Mouse (Mus musculus): Measurements from ENCODE around the gene Sept1. TPM values are rescaled to one million over a fixed set of nuclear protein-coding genes. Genes with fewer than 3 reads are reported as not detected.

The Sept1 gene
- polyA plus RNA-seq, 1 experiment from 2014 or later = 28.3 TPM

DNA sequence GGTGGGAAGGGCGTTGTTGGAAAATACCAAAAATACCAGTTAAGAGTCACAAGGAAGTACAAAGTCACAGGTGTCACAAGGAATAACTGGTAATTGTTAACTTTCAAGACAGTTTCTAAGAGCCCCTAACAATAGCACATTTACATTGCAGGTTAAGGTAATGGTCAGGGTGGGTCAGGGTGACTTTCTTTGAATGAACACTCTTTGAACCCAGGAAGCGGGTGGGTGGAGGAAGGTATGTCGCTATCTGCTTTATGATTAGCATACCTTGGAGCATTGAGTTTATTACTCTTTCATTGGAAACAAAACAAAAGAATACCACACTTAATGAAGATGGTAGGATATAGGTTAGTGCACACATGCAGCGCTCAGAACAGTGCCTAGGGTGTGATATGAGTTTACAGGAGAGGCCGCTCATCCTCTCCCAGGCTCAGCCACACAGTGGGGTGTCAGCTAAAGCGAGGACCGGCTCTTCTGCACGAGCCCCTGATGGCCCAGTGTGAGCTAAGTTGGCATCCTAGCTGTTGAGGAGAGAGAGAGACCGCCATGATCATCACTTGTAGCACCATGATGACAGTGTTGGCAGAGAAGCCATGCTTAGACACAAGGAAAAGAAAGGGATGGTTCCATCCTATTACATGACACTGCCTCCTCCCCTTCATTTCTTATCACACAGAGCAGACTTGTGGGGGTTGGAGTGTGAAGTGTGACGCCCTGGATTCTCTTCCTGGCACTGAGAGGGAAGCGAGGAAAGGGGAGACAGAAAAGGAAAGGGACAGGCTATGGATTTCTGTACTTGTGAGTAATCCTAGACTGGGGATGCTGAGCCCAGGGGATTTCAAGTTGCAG lies 7.6 kb downstream of the Sept1 start:
- Histone ChIP-seq H3K36me3 (peaks cover 16% of the 10 kb centered on the region), H3K27me3 (no peaks in the 10 kb centered on the region), H3K4me3 (replicated peaks) (no peak overlapping the region), H3K4me2 (replicated peaks) (no peak overlapping the region), H3K4me1 (replicated peaks) (peaks cover 10% of the 10 kb centered on the region), H3K9ac (replicated peaks) (no peak overlapping the region), H3K9me3 (no peaks in the 10 kb centered on the region), H3K27ac (no peak overlapping the region)
- no peak for ATAC-seq
- 92% methylated on average over 11 of the region's 11 CpGs for WGBS

DNA sequence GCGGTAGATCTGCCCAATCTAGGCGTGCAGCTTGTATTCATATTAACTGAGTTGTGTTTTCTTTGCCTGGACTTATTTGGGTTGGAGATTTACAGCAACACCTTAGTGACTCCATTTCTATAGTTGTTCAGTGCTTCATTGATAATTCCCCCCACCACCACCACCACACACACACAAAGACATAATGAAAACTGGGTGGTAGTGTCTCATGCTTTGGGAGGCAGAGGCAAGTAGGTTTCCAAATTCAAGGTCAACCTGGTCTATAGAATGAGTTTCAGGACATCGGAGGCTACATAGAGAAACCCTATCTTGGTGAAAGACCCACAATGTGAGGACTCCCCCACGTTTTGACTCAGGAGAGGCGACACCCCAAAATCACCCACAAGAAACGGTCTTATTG lies 8.3 kb downstream of the Sept1 start:
- 94% methylated on average over 6 of the region's 6 CpGs for WGBS
- no peak for ATAC-seq

DNA sequence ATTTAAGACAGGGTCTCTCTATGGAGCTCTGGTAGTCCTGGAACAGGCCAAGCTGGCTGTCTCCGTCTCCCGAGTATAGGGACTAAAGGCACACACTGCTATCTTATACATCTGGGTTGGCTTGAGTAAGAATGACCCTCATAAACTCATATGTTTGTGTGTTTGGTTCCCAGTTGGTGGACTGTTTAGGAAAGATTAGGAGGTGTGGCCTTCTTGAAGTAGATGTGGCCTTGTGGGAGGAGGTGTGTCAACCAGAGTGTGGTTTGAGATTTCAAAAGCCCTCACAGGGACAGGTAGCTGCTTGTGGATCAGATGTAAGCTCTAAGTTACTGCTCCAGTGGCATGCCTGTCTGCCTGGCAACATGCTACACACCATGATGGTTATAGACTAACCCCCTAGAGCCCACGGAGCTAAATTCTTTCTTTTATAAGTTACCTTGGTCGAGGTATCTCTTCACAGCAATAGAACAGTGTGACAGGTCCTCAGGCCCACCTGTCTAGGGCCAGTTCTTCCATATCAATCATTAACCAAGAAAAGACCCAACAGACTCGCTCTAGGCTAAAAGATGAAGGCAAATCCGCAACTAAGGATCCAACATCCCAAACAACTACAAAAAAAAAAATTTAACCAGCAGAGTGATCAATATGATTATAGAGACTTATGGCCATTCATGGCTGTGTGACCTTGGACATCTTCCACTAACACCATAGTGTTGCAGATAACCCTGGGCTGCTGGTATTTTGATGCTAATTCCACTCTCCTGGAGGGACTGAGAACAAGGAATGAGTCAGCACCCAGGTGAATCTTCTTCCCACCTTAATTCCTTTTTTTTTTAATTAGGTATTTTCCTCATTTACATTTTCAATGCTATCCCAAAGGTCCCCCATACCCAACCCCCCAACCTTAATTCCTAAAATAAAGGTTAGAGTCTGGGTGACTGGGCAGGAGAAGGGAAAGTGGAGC lies 9.1 kb downstream of the Sept1 start:
- no peak for ATAC-seq
- peaks cover 5% of the 10 kb centered on the region; the same call in 1 of the 2 replicates for H3K36me3 ChIP-seq
- H3K27ac ChIP-seq = no peak overlapping the region
- no peaks in the 10 kb centered on the region for H3K4me1 ChIP-seq (replicated peaks)
- no peak overlapping the region for H3K9ac ChIP-seq (replicated peaks)
- H3K4me2 ChIP-seq (replicated peaks) = no peak overlapping the region
- H3K27me3 ChIP-seq = no peaks in the 10 kb centered on the region
- no peak overlapping the region for H3K4me3 ChIP-seq (replicated peaks)
- WGBS = 94% methylated on average over 6 of the region's 6 CpGs
- no peaks in the 10 kb centered on the region for H3K9me3 ChIP-seq

More for the DNA sequence above, 8.3 kb downstream of the Sept1 start:
- 0 out of 2 replicates have a peak, but pooled peaks cover 2% of the 10 kb centered on the region for H3K4me1 ChIP-seq (replicated peaks)
- H3K9me3 ChIP-seq = no peaks in the 10 kb centered on the region
- no peak overlapping the region for H3K9ac ChIP-seq (replicated peaks)
- no peak overlapping the region for H3K27ac ChIP-seq
- no peaks in the 10 kb centered on the region for H3K27me3 ChIP-seq
- no peak overlapping the region for H3K4me3 ChIP-seq (replicated peaks)
- peaks cover 9% of the 10 kb centered on the region for H3K36me3 ChIP-seq
- no peak overlapping the region for H3K4me2 ChIP-seq (replicated peaks)

DNA sequence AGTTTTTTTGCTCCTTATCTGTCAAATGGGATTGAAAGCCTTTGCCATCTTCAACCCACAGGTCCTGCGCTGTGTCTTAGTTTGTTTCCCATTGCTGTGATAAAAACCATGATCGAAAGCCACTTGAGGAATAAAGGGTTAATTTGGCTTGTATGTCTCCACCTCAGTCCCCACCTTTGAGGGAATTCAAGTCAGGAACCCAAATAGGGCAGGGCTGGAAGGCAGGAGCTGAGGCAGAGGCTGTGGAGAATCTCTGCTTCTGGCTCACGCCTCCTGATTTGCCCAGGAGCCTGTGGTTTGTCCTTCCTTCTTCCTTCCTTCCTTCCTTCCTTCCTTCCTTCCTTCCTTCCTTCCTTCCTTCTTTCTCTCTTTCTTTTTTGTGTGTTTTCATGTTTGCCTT lies 9.8 kb downstream of the Sept1 start:
- Histone ChIP-seq H3K4me2 (replicated peaks) (no peak overlapping the region), H3K4me1 (replicated peaks) (no peaks in the 10 kb centered on the region), H3K27ac (no peak overlapping the region), H3K9me3 (no peaks in the 10 kb centered on the region), H3K4me3 (replicated peaks) (no peak overlapping the region), H3K36me3 (peaks cover 5% of the 10 kb centered on the region; the same call in 1 of the 2 replicates), H3K9ac (replicated peaks) (no peak overlapping the region), H3K27me3 (no peaks in the 10 kb centered on the region)
- no peak for ATAC-seq
- 97% methylated on average over 3 of the region's 3 CpGs for WGBS

DNA sequence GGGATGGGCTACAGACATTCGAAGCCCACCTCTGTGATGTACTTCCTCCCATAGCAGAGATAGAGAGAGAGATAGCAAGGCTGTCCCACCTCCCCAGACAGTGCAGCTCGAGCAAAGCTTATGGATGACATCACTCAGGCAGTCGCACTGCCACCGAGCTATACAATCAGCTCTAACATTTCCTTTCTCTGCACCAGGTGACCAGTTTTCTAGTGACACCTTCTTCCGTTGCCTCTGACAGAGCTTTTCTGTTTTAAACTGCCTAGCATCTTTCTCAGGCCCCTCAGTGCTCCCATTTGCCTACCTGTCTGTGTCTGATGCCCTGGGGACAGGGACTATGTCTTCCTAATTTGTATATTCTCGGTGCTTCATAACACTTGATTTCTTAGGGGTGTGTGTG lies 12.5 kb downstream of the Sept1 start:
- H3K4me3 ChIP-seq (replicated peaks) = no peak overlapping the region
- H3K9me3 ChIP-seq = no peaks in the 10 kb centered on the region
- H3K4me2 ChIP-seq (replicated peaks) = no peak overlapping the region
- no peaks in the 10 kb centered on the region for H3K4me1 ChIP-seq (replicated peaks)
- no peak overlapping the region for H3K27ac ChIP-seq
- H3K27me3 ChIP-seq = no peaks in the 10 kb centered on the region
- H3K9ac ChIP-seq (replicated peaks) = no peak overlapping the region
- 89% methylated on average over 6 of the region's 6 CpGs for WGBS
- H3K36me3 ChIP-seq = peaks cover 4% of the 10 kb centered on the region; the same call in 1 of the 2 replicates
- ATAC-seq = no peak

DNA sequence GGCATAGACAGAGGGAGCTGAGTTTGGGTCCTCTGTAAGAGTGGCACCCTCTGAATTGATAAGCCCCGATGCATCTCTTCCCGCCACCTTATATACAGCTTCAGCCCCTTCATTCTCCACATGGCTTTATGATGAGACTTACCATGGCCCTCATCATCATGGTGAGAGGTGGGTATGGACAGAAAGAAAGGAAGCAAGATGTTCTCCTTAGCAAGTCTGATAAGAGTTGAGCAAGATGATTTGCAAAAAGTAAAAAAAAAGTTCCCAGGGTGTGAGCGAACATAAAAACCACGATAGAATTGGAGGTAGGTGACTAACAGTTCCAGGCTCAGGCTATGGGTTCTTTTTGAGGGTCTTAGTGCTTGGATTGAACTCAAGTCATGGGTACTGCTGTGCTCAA lies 14.3 kb downstream of the Sept1 start:
- WGBS = 95% methylated on average over 4 of the region's 4 CpGs
- Histone ChIP-seq H3K27me3 (0 out of 2 replicates have a peak, but pooled peaks cover 8% of the 10 kb centered on the region), H3K9me3 (no peaks in the 10 kb centered on the region), H3K36me3 (peaks cover 2% of the 10 kb centered on the region; the same call in 1 of the 2 replicates), H3K4me1 (replicated peaks) (peaks cover 3% of the 10 kb centered on the region; the same call in 1 of the 2 replicates), H3K27ac (no peak overlapping the region), H3K4me3 (replicated peaks) (no peak overlapping the region), H3K9ac (replicated peaks) (no peak overlapping the region), H3K4me2 (replicated peaks) (no peak overlapping the region)
- no peak for ATAC-seq

DNA sequence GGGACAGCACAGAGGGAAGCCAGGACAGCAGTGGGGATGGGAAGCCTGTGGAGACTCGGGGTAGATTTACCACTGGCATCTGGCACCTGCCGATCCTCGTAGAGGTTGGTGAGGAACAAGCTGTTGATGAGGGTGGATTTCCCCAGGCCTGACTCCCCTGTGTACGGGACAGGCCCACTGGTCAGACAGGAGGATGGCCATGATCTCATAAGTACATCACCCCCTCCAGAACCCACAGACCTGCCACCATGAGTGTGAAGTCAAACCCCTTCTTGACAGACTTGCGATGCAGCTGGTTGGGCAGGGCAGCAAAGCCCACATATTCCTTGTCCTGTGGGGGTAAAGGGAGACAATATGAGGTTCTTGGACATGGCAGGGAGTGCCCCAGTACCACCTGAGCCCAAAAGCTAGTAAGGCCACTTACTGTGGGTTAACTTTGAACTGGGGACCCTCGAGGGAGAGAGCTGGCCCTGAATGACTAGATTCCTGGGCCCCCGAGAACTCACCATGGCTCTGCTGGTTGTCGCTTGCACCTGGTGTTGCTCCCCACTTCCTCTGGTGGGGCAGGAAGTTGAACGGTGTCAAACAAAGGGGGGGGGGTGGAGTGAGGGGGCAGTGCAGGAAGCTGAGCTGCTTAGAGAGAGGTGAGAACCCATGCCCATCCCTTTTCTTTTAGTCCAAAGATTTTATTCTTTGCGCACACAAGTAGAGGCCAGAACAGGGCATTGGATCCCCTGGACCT lies 14.9 kb downstream of the Sept1 start:
- Histone ChIP-seq H3K9ac (replicated peaks) (no peak overlapping the region), H3K27ac (no peak overlapping the region), H3K4me1 (replicated peaks) (peaks cover 3% of the 10 kb centered on the region; the same call in 1 of the 2 replicates), H3K36me3 (peaks cover 2% of the 10 kb centered on the region; the same call in 1 of the 2 replicates), H3K4me2 (replicated peaks) (no peak overlapping the region), H3K9me3 (no peaks in the 10 kb centered on the region), H3K4me3 (replicated peaks) (no peak overlapping the region), H3K27me3 (0 out of 2 replicates have a peak, but pooled peaks cover 8% of the 10 kb centered on the region)
- WGBS = 85% methylated on average over 10 of the region's 10 CpGs
- no peak for ATAC-seq

DNA sequence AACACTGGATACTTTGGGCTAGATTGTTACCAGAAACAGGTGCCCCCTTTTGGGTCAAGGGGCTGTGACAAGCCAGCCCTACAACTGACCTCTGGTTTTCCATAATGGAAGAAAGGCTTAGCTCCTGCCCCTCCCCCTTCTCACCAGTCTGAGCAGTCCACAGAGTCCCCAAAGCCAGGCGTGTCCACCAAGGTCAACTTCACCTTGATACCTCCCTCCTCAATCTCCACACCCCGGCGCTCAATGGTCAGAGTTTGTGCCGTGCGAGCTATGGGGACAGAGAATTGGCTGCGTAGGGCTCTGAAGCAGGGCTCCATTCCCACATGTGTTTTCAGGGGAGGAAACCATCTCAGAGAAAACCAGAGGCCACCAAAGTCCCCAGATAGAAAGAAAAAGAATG lies 15.5 kb downstream of the Sept1 start:
- WGBS = 90% methylated on average over 6 of the region's 6 CpGs
- Histone ChIP-seq H3K27ac (no peak overlapping the region), H3K4me1 (replicated peaks) (peaks cover 3% of the 10 kb centered on the region; the same call in 1 of the 2 replicates), H3K27me3 (0 out of 2 replicates have a peak, but pooled peaks cover 8% of the 10 kb centered on the region), H3K4me2 (replicated peaks) (no peak overlapping the region), H3K9me3 (no peaks in the 10 kb centered on the region), H3K4me3 (replicated peaks) (no peak overlapping the region), H3K36me3 (no peaks in the 10 kb centered on the region), H3K9ac (replicated peaks) (no peak overlapping the region)
- no peak for ATAC-seq

DNA sequence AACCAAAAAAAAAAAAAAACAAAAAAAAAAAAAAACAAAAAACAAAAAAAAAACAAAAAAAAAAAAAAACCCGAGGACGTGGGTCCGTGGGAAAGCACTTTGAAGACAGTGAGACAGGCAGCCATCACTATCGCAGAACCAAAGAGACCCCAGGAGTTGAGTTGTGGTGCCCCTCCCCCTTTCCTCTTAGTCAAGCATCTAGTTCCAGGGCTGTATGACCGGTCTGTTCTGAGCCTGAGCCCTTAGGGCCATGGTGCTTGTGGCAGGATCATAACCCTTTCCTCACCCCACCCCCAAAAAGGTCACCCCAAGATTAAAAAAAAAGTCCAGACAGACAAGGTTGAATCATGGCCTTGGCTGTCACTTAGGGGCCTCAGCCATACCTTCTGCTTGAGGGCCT lies 16.6 kb downstream of the Sept1 start:
- Histone ChIP-seq H3K27ac (no peak overlapping the region), H3K27me3 (0 out of 2 replicates have a peak, but pooled peaks cover 8% of the 10 kb centered on the region), H3K4me2 (replicated peaks) (no peak overlapping the region), H3K9ac (replicated peaks) (no peak overlapping the region), H3K4me3 (replicated peaks) (no peak overlapping the region), H3K36me3 (no peaks in the 10 kb centered on the region), H3K4me1 (replicated peaks) (peaks cover 3% of the 10 kb centered on the region; the same call in 1 of the 2 replicates), H3K9me3 (no peaks in the 10 kb centered on the region)
- no peak for ATAC-seq
- 91% methylated on average over 5 of the region's 5 CpGs for WGBS

DNA sequence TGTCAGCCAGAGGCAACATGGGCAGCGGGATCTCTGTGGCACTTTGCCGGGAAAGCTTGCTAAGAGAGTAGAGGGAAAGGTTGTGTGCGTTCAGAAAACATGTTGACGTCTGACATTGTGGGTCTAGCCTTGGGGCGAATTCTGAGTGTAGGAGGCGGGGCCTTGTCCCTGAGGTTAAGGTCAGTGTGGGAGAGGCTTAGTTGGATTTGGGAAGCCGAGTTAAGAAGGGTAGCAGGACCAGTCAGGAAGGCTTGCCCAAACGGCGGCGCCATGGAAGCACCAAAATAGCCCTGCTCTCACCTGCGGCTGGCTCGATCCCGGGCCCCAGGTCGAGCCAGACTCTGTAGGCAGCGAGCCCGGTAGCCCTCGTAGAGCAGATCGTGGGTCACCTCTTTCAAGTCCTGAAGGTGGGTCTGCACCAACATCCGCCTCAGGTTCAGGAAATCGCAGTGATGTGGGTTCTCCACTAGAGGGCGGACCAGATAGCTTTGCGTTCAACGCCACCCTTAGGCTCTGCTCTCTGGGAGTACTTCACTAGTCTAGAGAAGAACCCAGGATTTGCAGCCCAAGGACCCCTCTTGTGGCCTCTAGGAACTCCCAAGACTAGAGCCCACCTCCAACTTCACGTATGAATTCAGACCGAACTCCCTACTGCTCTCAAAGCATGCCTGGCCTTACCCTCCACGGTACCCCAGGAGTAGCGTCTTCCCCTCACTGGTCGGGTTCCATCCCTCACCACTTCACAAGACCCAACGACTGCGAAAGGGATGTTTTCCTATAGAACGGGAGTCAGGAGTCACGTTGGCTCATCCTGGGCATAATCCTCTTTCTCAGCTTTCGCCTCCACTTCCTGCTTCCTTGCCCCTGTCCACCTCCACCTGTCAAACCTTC lies 17.7 kb downstream of the Sept1 start:
- 23% methylated on average over 33 of the region's 33 CpGs for WGBS
- ATAC-seq = peak; percentile 53
- Histone ChIP-seq H3K9ac (replicated peaks) (peak overlapping the region; percentile 29; the same call in 1 of the 2 replicates), H3K36me3 (no peaks in the 10 kb centered on the region), H3K27me3 (0 out of 2 replicates have a peak, but pooled peaks cover 8% of the 10 kb centered on the region), H3K4me3 (replicated peaks) (peak overlapping the region; percentile 22), H3K4me1 (replicated peaks) (peaks cover 3% of the 10 kb centered on the region; the same call in 1 of the 2 replicates), H3K4me2 (replicated peaks) (peak overlapping the region; percentile 46), H3K27ac (no peak overlapping the region), H3K9me3 (no peaks in the 10 kb centered on the region)
